Mouse (Mus musculus) myocyte (in vitro differentiated cells): ENCODE results near the gene Rpl37. TPM values are rescaled to one million over a fixed set of nuclear protein-coding genes. Genes with fewer than 3 reads are reported as not detected.

Source experiments
- H3K27me3 ChIP-seq: one replicate; pipeline ENCODE4 v1.6.1; 2011; ENCODE audit not compliant: control insufficient read depth, insufficient read depth, insufficient read length
- H3K36me3 ChIP-seq: one replicate; pipeline ENCODE4 v1.6.1; 2011; ENCODE audit not compliant: control insufficient read depth, insufficient read depth
- H3K4me2 ChIP-seq: one replicate; pipeline ENCODE4 v1.6.1; 2011; ENCODE audit warnings: low read depth, control low read depth
- H3K4me3 ChIP-seq: one replicate; pipeline ENCODE4 v1.5.1; 2011; ENCODE audit warnings: mild to moderate bottlenecking, control low read depth, moderate library complexity
- H3K79me2 ChIP-seq: one replicate; pipeline ENCODE4 v1.6.1; 2011; ENCODE audit not compliant: control insufficient read depth, insufficient read depth
- H3ac ChIP-seq: one replicate; pipeline ENCODE4 v1.6.1; 2011; ENCODE audit not compliant: control insufficient read depth, insufficient read length
- CEBPB ChIP-seq: IDR thresholded peaks from 2 replicates; pipeline ENCODE4 v1.6.1; 2011; ENCODE audit warnings: mild to moderate bottlenecking, moderate library complexity; ENCODE audit not compliant: poor library complexity, insufficient read depth, severe bottlenecking
- E2F4 ChIP-seq: IDR thresholded peaks from one replicate; pipeline ENCODE4 v1.6.1; 2011; ENCODE audit warnings: mild to moderate bottlenecking, control low read depth, moderate library complexity; ENCODE audit not compliant: insufficient read depth
- MAX ChIP-seq: IDR thresholded peaks from one replicate; pipeline ENCODE4 v1.6.1; 2011; ENCODE audit warnings: low read depth, mild to moderate bottlenecking, control low read depth
- MYOD1 ChIP-seq, 3 experiments: IDR thresholded peaks; one replicate each; pipeline ENCODE4 v1.6.1; 2011; ENCODE audit warnings: control low read depth in 2 of 3, low read depth in 2 of 3, mild to moderate bottlenecking in 2 of 3, moderate library complexity in 1 of 3; ENCODE audit not compliant: insufficient read length in 2 of 3, control insufficient read depth in 1 of 3
- MYOG ChIP-seq, 3 experiments: IDR thresholded peaks; one replicate each; pipeline ENCODE4 v1.6.1; 2011; ENCODE audit warnings: control low read depth in 2 of 3, low read depth in 2 of 3, mild to moderate bottlenecking in 2 of 3; ENCODE audit not compliant: insufficient read length in 2 of 3, control insufficient read depth in 1 of 3, insufficient read depth in 1 of 3
- POLR2A ChIP-seq: IDR thresholded peaks from one replicate; pipeline ENCODE4 v1.6.1; 2011; ENCODE audit warnings: low read depth, mild to moderate bottlenecking, control low read depth, moderate library complexity; ENCODE audit not compliant: insufficient read length
- POLR2AphosphoS2 ChIP-seq: IDR thresholded peaks from one replicate; pipeline ENCODE4 v1.6.1; 2011; ENCODE audit warnings: low read depth, control low read depth; ENCODE audit not compliant: insufficient read length
- REST ChIP-seq: IDR thresholded peaks from one replicate; pipeline ENCODE4 v1.6.1; 2011; ENCODE audit warnings: mild to moderate bottlenecking, control low read depth, moderate library complexity; ENCODE audit not compliant: insufficient read depth, insufficient read length
- SRF ChIP-seq: IDR thresholded peaks from one replicate; pipeline ENCODE4 v1.6.1; 2011; ENCODE audit warnings: low read depth; ENCODE audit not compliant: control insufficient read depth, insufficient read length
- TCF12 ChIP-seq: IDR thresholded peaks from one replicate; pipeline ENCODE4 v1.6.1; 2011; ENCODE audit warnings: mild to moderate bottlenecking, control low read depth; ENCODE audit not compliant: poor library complexity, insufficient read depth, severe bottlenecking
- TCF3 ChIP-seq: IDR thresholded peaks from one replicate; pipeline ENCODE4 v1.6.1; 2011; ENCODE audit warnings: low read depth, control low read depth; ENCODE audit not compliant: insufficient read length
- USF1 ChIP-seq: IDR thresholded peaks from one replicate; pipeline ENCODE4 v1.6.1; 2011; ENCODE audit warnings: low read depth, mild to moderate bottlenecking, control low read depth, moderate library complexity
- polyA plus RNA-seq: library from polyadenylated mRNA; unstranded; fragments of >200 nt; fragmentation: generic; extraction: Trizol; gene quantifications from one replicate; pipeline ENCODE4 v1.2.1, GENCODE M21; 2012; ENCODE audit warnings: missing spikeins

Gene Rpl37
- polyA plus RNA-seq, 1 experiment = 3,306 TPM

DNA sequence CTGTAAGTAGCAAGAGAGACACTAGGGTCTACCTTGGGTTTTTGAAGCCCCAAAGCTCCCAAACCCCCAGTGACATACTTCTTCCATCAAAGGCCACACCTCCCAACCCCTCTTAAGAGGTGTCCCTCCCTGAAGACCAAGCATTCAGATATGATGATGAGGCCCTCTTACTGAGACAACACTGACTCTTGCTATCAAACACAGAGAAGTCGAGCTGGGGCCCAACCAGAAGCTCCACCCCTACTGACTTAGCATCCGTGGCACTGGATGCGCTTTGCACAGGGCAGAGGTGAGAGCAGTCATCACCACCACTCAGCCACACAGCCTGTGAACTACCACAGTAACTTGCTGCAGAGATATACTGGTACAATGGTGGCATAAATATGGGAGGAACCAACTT is 3.8 kb upstream of the Rpl37 start:
- Histone ChIP-seq H3K79me2 (peaks cover 12% of the 10 kb centered on the region), H3K36me3 (peaks cover 6% of the 10 kb centered on the region), H3K4me2 (no peak overlapping the region), H3K27me3 (no peaks in the 10 kb centered on the region), H3ac (no peak overlapping the region), H3K4me3 (no peak overlapping the region)
- TF ChIP-seq POLR2A (no peak), CEBPB (no peak), USF1 (no peak), MYOD1 (IDR thresholded peaks at IDR 0.05; ENCODE audit: control insufficient read depth in 1 of 3, insufficient read length in 2 of 3, low read depth in 2 of 3) (no peak), MYOG (IDR thresholded peaks at IDR 0.05; ENCODE audit: control insufficient read depth in 1 of 3, insufficient read depth in 1 of 3, insufficient read length in 2 of 3, low read depth in 2 of 3) (no peak), MAX (no peak), REST (no peak)

DNA sequence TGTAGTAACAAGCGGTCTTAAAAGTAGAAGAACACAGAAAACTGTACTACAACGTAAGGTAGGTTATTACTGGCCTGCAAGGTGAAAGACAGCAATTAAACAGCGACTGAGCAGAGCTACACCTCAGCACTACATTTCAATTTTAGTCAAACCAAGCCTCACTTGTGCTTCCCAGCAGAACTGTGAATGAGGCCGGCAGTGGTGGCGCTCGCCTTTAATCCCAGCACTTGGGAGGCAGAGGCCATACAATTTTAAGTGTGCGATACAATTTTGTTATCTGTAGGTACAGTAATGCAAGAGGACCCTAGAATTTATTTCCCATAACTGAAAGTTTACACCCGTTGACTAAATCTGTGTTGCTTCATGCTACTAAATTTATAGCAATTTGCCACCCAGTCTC is 1.3 kb upstream of the Rpl37 start:
- Histone ChIP-seq H3K79me2 (peaks cover 34% of the 10 kb centered on the region), H3K36me3 (peaks cover 31% of the 10 kb centered on the region), H3K4me3 (peak overlapping the region; percentile 95), H3ac (no peak overlapping the region), H3K27me3 (no peaks in the 10 kb centered on the region), H3K4me2 (peak overlapping the region; percentile 81)
- TF ChIP-seq CEBPB = no peak

- Histone ChIP-seq H3K36me3 (peaks cover 51% of the 10 kb centered on the region), H3K79me2 (peaks cover 34% of the 10 kb centered on the region), H3K4me3 (peak overlapping the region; percentile 95), H3K27me3 (no peaks in the 10 kb centered on the region), H3ac (peak overlapping the region; percentile 17), H3K4me2 (peak overlapping the region; percentile 95)
- TF ChIP-seq TCF3 (no peak), MYOD1 (IDR thresholded peaks at IDR 0.05; ENCODE audit: control insufficient read depth in 1 of 3, insufficient read length in 2 of 3, low read depth in 2 of 3) (no peak), POLR2A (no peak), MYOG (IDR thresholded peaks at IDR 0.05; ENCODE audit: control insufficient read depth in 1 of 3, insufficient read depth in 1 of 3, insufficient read length in 2 of 3, low read depth in 2 of 3) (no peak), MAX (no peak), CEBPB (no peak), TCF12 (no peak), SRF (no peak), E2F4 (no peak), REST (no peak), USF1 (no peak), POLR2AphosphoS2 (no peak)
Observed at GRCm38 (mm10) chr15:5117031-5117601, 671 bp downstream of the Rpl37 start.

DNA sequence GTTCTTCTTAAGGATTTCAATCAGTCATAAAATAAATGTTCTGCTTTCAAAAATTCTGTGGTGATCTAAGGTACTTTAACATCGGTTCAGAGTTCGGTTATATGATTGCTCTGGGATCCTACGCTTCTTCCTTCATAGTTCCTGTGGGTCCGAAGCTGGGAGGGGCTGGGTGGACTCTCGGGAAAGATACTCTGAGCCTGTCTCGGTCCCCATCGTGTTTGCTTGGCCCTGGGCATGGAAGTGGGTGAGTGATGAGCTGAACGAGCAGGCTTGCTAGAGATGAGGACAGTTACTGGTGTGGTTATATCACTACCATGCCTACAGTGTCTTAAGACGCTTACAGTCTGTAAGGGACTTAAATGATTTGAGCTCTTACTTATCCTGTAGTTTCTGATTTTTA is 2.2 kb downstream of the Rpl37 start:
- H3K36me3 ChIP-seq = peaks cover 66% of the 10 kb centered on the region
- no peaks in the 10 kb centered on the region for H3K27me3 ChIP-seq
- TF ChIP-seq POLR2AphosphoS2 = peak; percentile 52
- TF ChIP-seq SRF = no peak
- TF ChIP-seq POLR2A = peak; percentile 17
- no peak for TF ChIP-seq MYOG (IDR thresholded peaks at IDR 0.05; ENCODE audit: control insufficient read depth in 1 of 3, insufficient read depth in 1 of 3, insufficient read length in 2 of 3, low read depth in 2 of 3)
- H3K4me2 ChIP-seq = peak overlapping the region; percentile 95
- H3K79me2 ChIP-seq = peaks cover 34% of the 10 kb centered on the region
- H3K4me3 ChIP-seq = peak overlapping the region; percentile 95
- H3ac ChIP-seq = no peak overlapping the region

GRCm38 (mm10) chr15:5119192-5119591 is 2.7 kb downstream of the Rpl37 start:
- Histone ChIP-seq H3K4me3 (no peak overlapping the region), H3K4me2 (no peak overlapping the region), H3K27me3 (no peaks in the 10 kb centered on the region), H3K36me3 (peaks cover 68% of the 10 kb centered on the region), H3K79me2 (peaks cover 34% of the 10 kb centered on the region), H3ac (no peak overlapping the region)
- no peak for TF ChIP-seq SRF
- TF ChIP-seq CEBPB = no peak
- no peak for TF ChIP-seq USF1

- Histone ChIP-seq H3K79me2 (peaks cover 34% of the 10 kb centered on the region), H3ac (no peak overlapping the region), H3K4me2 (no peak overlapping the region), H3K4me3 (no peak overlapping the region), H3K27me3 (no peaks in the 10 kb centered on the region), H3K36me3 (peaks cover 72% of the 10 kb centered on the region)
- TF ChIP-seq REST = no peak
- no peak for TF ChIP-seq E2F4
- no peak for TF ChIP-seq MYOG (IDR thresholded peaks at IDR 0.05; ENCODE audit: control insufficient read depth in 1 of 3, insufficient read depth in 1 of 3, insufficient read length in 2 of 3, low read depth in 2 of 3)
- TF ChIP-seq MAX = no peak
- TF ChIP-seq CEBPB = no peak
- TF ChIP-seq TCF3 = no peak
- no peak for TF ChIP-seq TCF12
- no peak for TF ChIP-seq MYOD1 (IDR thresholded peaks at IDR 0.05; ENCODE audit: control insufficient read depth in 1 of 3, insufficient read length in 2 of 3, low read depth in 2 of 3)
- TF ChIP-seq USF1 = no peak
- TF ChIP-seq POLR2A = no peak
- TF ChIP-seq SRF = no peak
- TF ChIP-seq POLR2AphosphoS2 = no peak
Observed at GRCm38 (mm10) chr15:5119707-5120106, 3.3 kb downstream of the Rpl37 start.
